Mouse (Mus musculus) embryo, embryonic 9.5 days (tissue): ENCODE data around the gene Hmg20b.

Source experiments
- DNase-seq: peaks from one replicate; pipeline ENCODE4 v3.0.0-alpha.2; 2017; ENCODE audit errors: extremely low spot score

The Hmg20b gene

GRCm38 (mm10) chr10:81378553-81379182 lies 28.4 kb upstream of the Hmg20b start:
- DNase-seq, result peak; percentile 100

GRCm38 (mm10) chr10:81377793-81378552 lies 27.7 kb upstream of the Hmg20b start, which contains the start of gene Fzr1:
Fzr1 (minus strand) TSS chr10:81378516.
- DNase-seq, result no peak

- no peak for DNase-seq
Measured at GRCm38 (mm10) chr10:81377362-81377664, 27.0 kb upstream of the Hmg20b start.

GRCm38 (mm10) chr10:81376561-81377361 lies 26.5 kb upstream of the Hmg20b start:
- no peak for DNase-seq

- DNase-seq, result no peak
Measured at GRCm38 (mm10) chr10:81375322-81375721, 25.0 kb upstream of the Hmg20b start.

GRCm38 (mm10) chr10:81367207-81367495 lies 16.9 kb upstream of the Hmg20b start:
- DNase-seq, result no peak

- no peak for DNase-seq
Measured at GRCm38 (mm10) chr10:81366477-81367206, 16.4 kb upstream of the Hmg20b start.

- DNase-seq, result peak; percentile 70
Measured at GRCm38 (mm10) chr10:81365672-81366476, 15.6 kb upstream of the Hmg20b start, which contains the start of gene 4930404N11Rik. 4930404N11Rik (minus strand) TSS chr10:81365816.

- DNase-seq, result no peak
Measured at GRCm38 (mm10) chr10:81365073-81365472, 14.8 kb upstream of the Hmg20b start.

- no peak for DNase-seq
Measured at GRCm38 (mm10) chr10:81364666-81365065, 14.4 kb upstream of the Hmg20b start.

GRCm38 (mm10) chr10:81363436-81364346 lies 13.4 kb upstream of the Hmg20b start:
- no peak for DNase-seq

- DNase-seq, result no peak
Measured at GRCm38 (mm10) chr10:81362336-81362949, 12.2 kb upstream of the Hmg20b start.

GRCm38 (mm10) chr10:81360721-81361120 lies 10.4 kb upstream of the Hmg20b start:
- DNase-seq, result no peak

GRCm38 (mm10) chr10:81358841-81359240 lies 8.6 kb upstream of the Hmg20b start:
- no peak for DNase-seq

- no peak for DNase-seq
Measured at GRCm38 (mm10) chr10:81358209-81358608, 7.9 kb upstream of the Hmg20b start.

GRCm38 (mm10) chr10:81356991-81357844 lies 6.9 kb upstream of the Hmg20b start, which contains the start of gene Mfsd12:
Mfsd12 (plus strand) TSS chr10:81357491.
- peak; percentile 85 for DNase-seq

- DNase-seq, result no peak
Measured at GRCm38 (mm10) chr10:81356352-81356990, 6.2 kb upstream of the Hmg20b start.

GRCm38 (mm10) chr10:81355533-81355932 lies 5.3 kb upstream of the Hmg20b start:
- DNase-seq, result no peak
